Mouse (Mus musculus): ENCODE measurements around the gene Neurod4.

DNA sequence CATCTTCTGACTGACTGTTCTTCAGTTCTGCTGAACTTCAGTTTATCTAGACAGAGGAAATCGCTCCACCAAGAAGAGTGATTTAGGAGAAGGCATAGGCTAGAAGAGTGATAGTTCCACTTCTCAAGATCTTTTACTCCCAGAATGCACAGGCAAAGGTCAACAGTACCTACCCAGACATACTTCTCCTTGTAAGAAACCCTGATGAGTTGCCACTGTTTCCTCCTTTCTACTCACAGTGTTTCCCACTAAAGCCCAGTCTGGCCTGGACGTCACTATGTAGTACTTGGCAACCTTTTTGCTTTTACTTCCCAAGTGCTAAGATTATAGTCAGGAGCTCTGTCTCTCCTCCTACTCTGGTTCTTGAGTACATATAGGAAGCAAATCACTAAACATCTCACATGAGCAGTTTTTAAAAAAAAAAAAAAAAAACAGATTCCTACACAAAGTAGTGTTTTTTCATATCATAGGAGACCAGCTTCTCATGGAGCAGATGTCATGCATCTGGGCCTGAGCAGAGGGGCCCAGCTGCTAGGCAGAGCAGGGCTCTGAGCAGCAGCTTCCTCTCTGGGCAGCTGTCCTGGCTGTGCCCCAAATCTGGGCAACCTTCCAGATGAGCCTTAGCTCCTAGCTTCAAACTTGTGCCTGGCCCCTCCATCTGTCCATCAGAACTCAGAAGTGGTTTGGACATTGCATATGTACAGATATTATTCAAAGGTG, 34.2 kb upstream of the Neurod4 start:
- TF ChIP-seq CHD2 (IDR thresholded peaks at IDR 0.05; ENCODE audit: low read depth, low read length) (no peak), ZNF384 (IDR thresholded peaks at IDR 0.05; ENCODE audit: low read depth, low read length) (no peak), MAFK (IDR thresholded peaks at IDR 0.05; ENCODE audit: insufficient read depth, low read depth, low read length) (no peak), ZC3H11A (IDR thresholded peaks at IDR 0.05; ENCODE audit: borderline replicate concordance, low read depth, low read length) (no peak), HCFC1 (IDR thresholded peaks at IDR 0.05; ENCODE audit: borderline replicate concordance, insufficient read depth, low read length) (no peak)

Data from ES-E14 (cell line).